Mouse (Mus musculus): ENCODE measurements around the gene Insig1. TPM values are rescaled to one million over a fixed set of nuclear protein-coding genes. Genes with fewer than 3 reads are reported as not detected.

Gene Insig1
- polyA plus RNA-seq, 1 experiment from 2014 or later: 122 TPM

GRCm38 (mm10) chr5:28118531-28118925 is 47.4 kb downstream of the Insig1 start:
- peak overlapping the region; percentile 44 for H3K4me2 ChIP-seq (replicated peaks; ENCODE audit: low read depth, low read length)
- H3K36me3 ChIP-seq (ENCODE audit: insufficient read depth, low read length): no peaks in the 10 kb centered on the region
- peak overlapping the region; percentile 23; the same call in 1 of the 2 replicates for H3K4me3 ChIP-seq (ENCODE audit: low read depth, low read length)
- peaks cover 4% of the 10 kb centered on the region; the same call in 1 of the 2 replicates for H3K4me1 ChIP-seq (ENCODE audit: insufficient read depth, low read depth, low read length)
- ATAC-seq (no peak), DNase-seq (ENCODE audit: low spot score) (no peak)
- H3K9ac ChIP-seq (replicated peaks; ENCODE audit: low read depth): no peak overlapping the region
- H3K9me3 ChIP-seq (ENCODE audit: low read length): no peaks in the 10 kb centered on the region
- peaks cover 50% of the 10 kb centered on the region for H3K27me3 ChIP-seq (replicated peaks; ENCODE audit: insufficient read depth, low read length)
- TF ChIP-seq CTCF (IDR thresholded peaks at IDR 0.05): no peak
- TF ChIP-seq EP300 (IDR thresholded peaks at IDR 0.05): no peak
- under 1% methylated on average over 17 of the region's 19 CpGs for WGBS
- no peak overlapping the region for H3K27ac ChIP-seq (ENCODE audit: low read length)

GRCm38 (mm10) chr5:28119576-28119975 is 48.4 kb downstream of the Insig1 start:
- peaks cover 60% of the 10 kb centered on the region for H3K27me3 ChIP-seq (replicated peaks; ENCODE audit: insufficient read depth, low read length)
- WGBS: 28% methylated on average over 3 of the region's 3 CpGs

GRCm38 (mm10) chr5:28122491-28123454 is 51.6 kb downstream of the Insig1 start:
- Histone ChIP-seq H3K9me3 (ENCODE audit: low read length) (no peaks in the 10 kb centered on the region), H3K9ac (replicated peaks; ENCODE audit: low read depth) (no peak overlapping the region), H3K27me3 (replicated peaks; ENCODE audit: insufficient read depth, low read length) (peaks cover 56% of the 10 kb centered on the region), H3K27ac (ENCODE audit: low read length) (no peak overlapping the region), H3K4me3 (ENCODE audit: low read depth, low read length) (no peak overlapping the region), H3K4me1 (ENCODE audit: insufficient read depth, low read depth, low read length) (peaks cover 4% of the 10 kb centered on the region; the same call in 1 of the 2 replicates), H3K4me2 (replicated peaks; ENCODE audit: low read depth, low read length) (no peak overlapping the region), H3K36me3 (ENCODE audit: insufficient read depth, low read length) (no peaks in the 10 kb centered on the region)
- ATAC-seq: peak; percentile 63
- TF ChIP-seq EP300 (IDR thresholded peaks at IDR 0.05) (no peak), CTCF (IDR thresholded peaks at IDR 0.05) (peak; percentile 72)
- peak; percentile 79 for DNase-seq (ENCODE audit: low spot score)
- 2% methylated on average over 27 of the region's 27 CpGs for WGBS

More at GRCm38 (mm10) chr5:28119576-28119975, 48.4 kb downstream of the Insig1 start:
- Histone ChIP-seq H3K4me3 (ENCODE audit: low read depth, low read length) (no peak overlapping the region), H3K36me3 (ENCODE audit: insufficient read depth, low read length) (no peaks in the 10 kb centered on the region), H3K9ac (replicated peaks; ENCODE audit: low read depth) (no peak overlapping the region), H3K4me2 (replicated peaks; ENCODE audit: low read depth, low read length) (no peak overlapping the region), H3K4me1 (ENCODE audit: insufficient read depth, low read depth, low read length) (peaks cover 4% of the 10 kb centered on the region; the same call in 1 of the 2 replicates), H3K9me3 (ENCODE audit: low read length) (no peaks in the 10 kb centered on the region), H3K27ac (ENCODE audit: low read length) (no peak overlapping the region)
- TF ChIP-seq CTCF (IDR thresholded peaks at IDR 0.05) (no peak), EP300 (IDR thresholded peaks at IDR 0.05) (no peak)
- DNase-seq (ENCODE audit: low spot score): no peak
- no peak for ATAC-seq

GRCm38 (mm10) chr5:28123455-28123825 is 52.3 kb downstream of the Insig1 start:
- no peak for DNase-seq (ENCODE audit: low spot score)
- no peaks in the 10 kb centered on the region for H3K9me3 ChIP-seq (ENCODE audit: low read length)
- no peak overlapping the region for H3K4me2 ChIP-seq (replicated peaks; ENCODE audit: low read depth, low read length)
- H3K9ac ChIP-seq (replicated peaks; ENCODE audit: low read depth): no peak overlapping the region
- H3K4me1 ChIP-seq (ENCODE audit: insufficient read depth, low read depth, low read length): peaks cover 1% of the 10 kb centered on the region; the same call in 1 of the 2 replicates
- H3K4me3 ChIP-seq (ENCODE audit: low read depth, low read length): no peak overlapping the region
- ATAC-seq: no peak
- no peak overlapping the region for H3K27ac ChIP-seq (ENCODE audit: low read length)
- WGBS: 4% methylated on average over 11 of the region's 11 CpGs
- no peaks in the 10 kb centered on the region for H3K36me3 ChIP-seq (ENCODE audit: insufficient read depth, low read length)
- TF ChIP-seq CTCF (IDR thresholded peaks at IDR 0.05) (no peak), EP300 (IDR thresholded peaks at IDR 0.05) (no peak)
- H3K27me3 ChIP-seq (replicated peaks; ENCODE audit: insufficient read depth, low read length): peaks cover 54% of the 10 kb centered on the region

GRCm38 (mm10) chr5:28124321-28125230 is 53.4 kb downstream of the Insig1 start:
- H3K36me3 ChIP-seq (ENCODE audit: insufficient read depth, low read length): no peaks in the 10 kb centered on the region
- no peak overlapping the region for H3K4me2 ChIP-seq (replicated peaks; ENCODE audit: low read depth, low read length)
- H3K27me3 ChIP-seq (replicated peaks; ENCODE audit: insufficient read depth, low read length): peaks cover 49% of the 10 kb centered on the region
- no peak overlapping the region for H3K27ac ChIP-seq (ENCODE audit: low read length)
- ATAC-seq: no peak
- no peak overlapping the region for H3K4me3 ChIP-seq (ENCODE audit: low read depth, low read length)
- no peaks in the 10 kb centered on the region for H3K4me1 ChIP-seq (ENCODE audit: insufficient read depth, low read depth, low read length)
- no peaks in the 10 kb centered on the region for H3K9me3 ChIP-seq (ENCODE audit: low read length)
- 3% methylated on average over 27 of the region's 28 CpGs for WGBS
- TF ChIP-seq EP300 (IDR thresholded peaks at IDR 0.05) (no peak), CTCF (IDR thresholded peaks at IDR 0.05) (no peak)
- H3K9ac ChIP-seq (replicated peaks; ENCODE audit: low read depth): no peak overlapping the region
- no peak for DNase-seq (ENCODE audit: low spot score)

Other genes starting within 250 kb of the Insig1 start
- gene Htr5a, start 229.2 kb upstream of the Insig1 start, polyA plus RNA-seq (2015; fragmentation: Nextera tagmentation; extraction: Ambion mirVana): not detected in 2 replicates
- not detected in 2 replicates for gene En2, start 94.3 kb downstream of the Insig1 start, polyA plus RNA-seq (2015; fragmentation: Nextera tagmentation; extraction: Ambion mirVana)
- gene Cnpy1, start 174.4 kb downstream of the Insig1 start, polyA plus RNA-seq (2015; fragmentation: Nextera tagmentation; extraction: Ambion mirVana): 0.08 and 0.11 TPM in 2 replicates
- 7.4 and 8.6 TPM in 2 replicates for gene Rbm33, start 245.8 kb downstream of the Insig1 start, polyA plus RNA-seq (2015; fragmentation: Nextera tagmentation; extraction: Ambion mirVana)

Measured in lung, postnatal 0 days (tissue).